Mouse (Mus musculus): ENCODE measurements at regions not wholly inside any gene's neighbourhood (a gene's known extent, or its start where the extent isn't known, plus 50 kb on each side); places are given as distances from the start of the nearest gene placed in this dataset.

DNA sequence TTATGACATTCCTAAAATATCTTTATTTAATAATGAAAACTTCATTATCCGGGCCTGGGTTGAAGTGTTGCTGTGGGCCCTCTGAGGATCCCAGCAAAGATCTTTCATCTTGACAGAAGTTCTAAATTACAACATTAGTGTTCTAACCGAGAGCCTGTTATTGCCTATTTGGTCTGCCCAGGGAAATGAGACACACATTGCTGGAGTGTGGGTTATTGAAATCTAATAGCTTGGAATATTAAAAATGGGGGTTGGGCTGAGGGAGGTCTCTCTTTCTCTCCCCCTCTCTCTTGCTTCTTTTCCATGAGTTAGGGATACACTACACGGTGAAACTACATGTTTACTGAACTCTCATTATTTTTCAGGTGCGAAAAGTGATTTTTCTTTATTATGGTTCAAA is 240.4 kb upstream of the Camk1g start:
- TF ChIP-seq POLR2A (IDR thresholded peaks at IDR 0.05; ENCODE audit: insufficient read depth, low read depth, low read length): no peak
- TF ChIP-seq EP300 (IDR thresholded peaks at IDR 0.05; ENCODE audit: insufficient read depth, low read depth, low read length): no peak
- no peak for TF ChIP-seq CTCF (IDR thresholded peaks at IDR 0.05)
